Mouse (Mus musculus): ENCODE measurements around the gene Smok2a. TPM values are rescaled to one million over a fixed set of nuclear protein-coding genes. Genes with fewer than 3 reads are reported as not detected.
A peak's percentile ranks its signal among the peaks of the same experiment; 100 is the strongest.
"Not testable (repeated sequence)": the region's sequence is repeated elsewhere in the genome, so short reads cannot be mapped to it uniquely, and the experiment has no call there.

Smok2a gene
- polyA plus RNA-seq, 1 experiment from 2014 or later, result not detected

- not testable (repeated sequence) for H3K36me3 ChIP-seq (replicated peaks; ENCODE audit: insufficient read depth, low read length); ATAC-seq; H3K4me3 ChIP-seq (ENCODE audit: low read depth, low read length); H3K4me1 ChIP-seq (ENCODE audit: insufficient read depth); H3K9ac ChIP-seq (replicated peaks); H3K27ac ChIP-seq (ENCODE audit: low read depth); H3K4me2 ChIP-seq (ENCODE audit: low read depth, low read length); H3K27me3 ChIP-seq (ENCODE audit: insufficient read depth, low read length); H3K9me3 ChIP-seq (ENCODE audit: low read length)
- 50% methylated on average over 5 of the region's 6 CpGs for WGBS (ENCODE audit: insufficient replicate concordance)
- peak; percentile 14 for DNase-seq
Measured at GRCm38 (mm10) chr17:13187621-13188020, 33.4 kb upstream of the Smok2a start.

DNA sequence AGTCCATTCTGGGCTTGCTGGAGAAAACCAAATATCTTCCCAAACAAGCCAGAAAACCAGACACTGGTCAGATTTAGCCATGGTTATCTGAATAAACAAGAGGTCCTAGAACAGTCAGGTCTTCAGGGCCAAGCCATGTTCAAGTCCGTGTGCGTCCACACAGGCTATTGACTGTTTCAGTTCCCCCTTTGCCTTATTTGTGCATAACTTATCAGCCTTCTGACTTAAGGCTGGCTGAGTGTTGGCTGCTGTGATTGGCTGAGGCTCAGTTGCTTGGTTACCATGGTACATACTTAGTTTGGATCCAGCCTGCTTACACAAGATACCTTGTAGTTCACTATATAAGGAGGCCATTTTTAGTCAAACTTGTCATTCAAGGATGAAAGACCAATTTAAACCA is 32.1 kb upstream of the Smok2a start:
- H3K9ac ChIP-seq (replicated peaks); DNase-seq; H3K27me3 ChIP-seq (ENCODE audit: insufficient read depth, low read length); H3K9me3 ChIP-seq (ENCODE audit: low read length); H3K27ac ChIP-seq (ENCODE audit: low read depth); H3K4me2 ChIP-seq (ENCODE audit: low read depth, low read length); H3K36me3 ChIP-seq (replicated peaks; ENCODE audit: insufficient read depth, low read length); H3K4me1 ChIP-seq (ENCODE audit: insufficient read depth); ATAC-seq; H3K4me3 ChIP-seq (ENCODE audit: low read depth, low read length): not testable (repeated sequence)
- WGBS (ENCODE audit: insufficient replicate concordance), result 69% methylated on average over 2 of the region's 2 CpGs

- not testable (repeated sequence) for DNase-seq; H3K4me1 ChIP-seq (ENCODE audit: insufficient read depth); H3K9me3 ChIP-seq (ENCODE audit: low read length); H3K36me3 ChIP-seq (replicated peaks; ENCODE audit: insufficient read depth, low read length); H3K9ac ChIP-seq (replicated peaks); H3K4me2 ChIP-seq (ENCODE audit: low read depth, low read length); ATAC-seq; H3K27ac ChIP-seq (ENCODE audit: low read depth); H3K4me3 ChIP-seq (ENCODE audit: low read depth, low read length); H3K27me3 ChIP-seq (ENCODE audit: insufficient read depth, low read length)
- 70% methylated on average over 10 of the region's 10 CpGs for WGBS (ENCODE audit: insufficient replicate concordance)
Measured at GRCm38 (mm10) chr17:13190836-13191583, 30.0 kb upstream of the Smok2a start.

DNA sequence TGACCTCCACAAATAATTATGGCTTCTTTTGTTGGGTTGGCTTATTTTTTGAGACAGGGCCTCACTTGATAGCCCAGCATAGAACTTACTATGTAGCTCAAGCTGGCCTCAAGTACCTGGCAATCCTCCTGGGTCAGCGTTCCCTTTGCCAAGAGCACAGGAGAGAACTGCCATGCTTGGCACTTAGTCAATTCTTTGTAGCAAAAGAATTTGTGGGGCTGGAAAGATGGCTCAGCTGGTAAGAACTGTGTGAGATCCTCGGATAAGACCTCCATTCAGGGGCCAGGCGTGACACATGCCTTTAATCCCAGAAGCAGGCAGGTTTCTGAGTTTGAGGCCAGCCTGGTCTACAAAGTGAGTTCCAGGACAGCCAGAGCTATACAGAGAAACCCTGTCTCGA is 24.5 kb upstream of the Smok2a start:
- not testable (repeated sequence) for DNase-seq; ATAC-seq; H3K27ac ChIP-seq (ENCODE audit: low read depth); H3K4me3 ChIP-seq (ENCODE audit: low read depth, low read length); H3K9ac ChIP-seq (replicated peaks); H3K4me2 ChIP-seq (ENCODE audit: low read depth, low read length); H3K27me3 ChIP-seq (ENCODE audit: insufficient read depth, low read length); H3K4me1 ChIP-seq (ENCODE audit: insufficient read depth); H3K36me3 ChIP-seq (replicated peaks; ENCODE audit: insufficient read depth, low read length)
- peaks cover 12% of the 10 kb centered on the region for H3K9me3 ChIP-seq (ENCODE audit: low read length)
- WGBS (ENCODE audit: insufficient replicate concordance), result 57% methylated on average over 4 of the region's 4 CpGs

DNA sequence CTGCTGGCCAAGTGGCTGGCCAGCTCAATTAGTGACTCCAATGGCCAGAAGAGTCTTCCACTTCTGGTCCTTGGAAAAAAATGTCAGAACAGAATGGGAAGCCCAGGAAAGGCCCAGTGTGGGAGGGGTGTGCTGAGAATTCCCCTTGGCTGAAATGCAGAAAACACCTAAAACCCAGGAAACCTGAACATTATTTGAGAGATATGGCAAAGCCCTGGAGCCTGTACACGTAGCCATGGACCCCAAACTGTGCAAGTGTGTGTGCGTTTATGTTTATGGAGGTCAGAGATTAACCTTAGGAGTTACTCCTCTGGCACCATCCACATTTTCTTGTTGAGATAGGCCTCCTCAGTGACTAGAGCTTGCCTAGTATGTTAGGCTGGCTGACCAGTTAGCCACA is 22.2 kb upstream of the Smok2a start:
- WGBS (ENCODE audit: insufficient replicate concordance), result 63% methylated on average over 2 of the region's 2 CpGs
- ATAC-seq; DNase-seq; H3K27me3 ChIP-seq (ENCODE audit: insufficient read depth, low read length); H3K36me3 ChIP-seq (replicated peaks; ENCODE audit: insufficient read depth, low read length); H3K4me3 ChIP-seq (ENCODE audit: low read depth, low read length); H3K9ac ChIP-seq (replicated peaks); H3K27ac ChIP-seq (ENCODE audit: low read depth); H3K4me2 ChIP-seq (ENCODE audit: low read depth, low read length); H3K4me1 ChIP-seq (ENCODE audit: insufficient read depth): not testable (repeated sequence)
- H3K9me3 ChIP-seq (ENCODE audit: low read length), result peaks cover 12% of the 10 kb centered on the region

- not testable (repeated sequence) for H3K36me3 ChIP-seq (replicated peaks; ENCODE audit: insufficient read depth, low read length); H3K4me2 ChIP-seq (ENCODE audit: low read depth, low read length); H3K27ac ChIP-seq (ENCODE audit: low read depth); H3K4me3 ChIP-seq (ENCODE audit: low read depth, low read length); H3K27me3 ChIP-seq (ENCODE audit: insufficient read depth, low read length); ATAC-seq; H3K9ac ChIP-seq (replicated peaks); DNase-seq; H3K4me1 ChIP-seq (ENCODE audit: insufficient read depth)
- WGBS (ENCODE audit: insufficient replicate concordance), result 74% methylated on average over 8 of the region's 9 CpGs
- H3K9me3 ChIP-seq (ENCODE audit: low read length), result peaks cover 12% of the 10 kb centered on the region
Measured at GRCm38 (mm10) chr17:13199880-13200409, 21.0 kb upstream of the Smok2a start.

DNA sequence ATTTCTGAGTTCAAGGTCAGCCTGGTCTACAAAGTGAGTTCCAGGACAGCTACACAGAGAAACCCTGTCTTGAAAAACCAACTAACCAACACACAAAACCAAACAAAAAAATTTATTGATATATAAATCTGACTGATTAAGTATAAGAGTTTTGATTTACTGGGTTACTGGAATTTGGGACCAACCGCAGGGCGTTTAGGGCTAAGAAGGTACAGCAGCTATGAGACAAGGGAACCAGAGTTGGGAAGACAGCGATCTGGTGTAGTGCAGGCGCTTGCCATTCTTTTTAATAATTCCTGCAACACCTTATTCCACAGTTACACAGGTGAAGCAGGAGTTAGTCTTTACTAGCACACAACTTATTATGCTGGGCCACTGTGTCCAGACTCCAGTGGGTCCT is 19.4 kb upstream of the Smok2a start:
- not testable (repeated sequence) for H3K36me3 ChIP-seq (replicated peaks; ENCODE audit: insufficient read depth, low read length); H3K4me2 ChIP-seq (ENCODE audit: low read depth, low read length); H3K9me3 ChIP-seq (ENCODE audit: low read length); H3K9ac ChIP-seq (replicated peaks); H3K27me3 ChIP-seq (ENCODE audit: insufficient read depth, low read length); DNase-seq; H3K27ac ChIP-seq (ENCODE audit: low read depth); ATAC-seq; H3K4me1 ChIP-seq (ENCODE audit: insufficient read depth); H3K4me3 ChIP-seq (ENCODE audit: low read depth, low read length)
- 69% methylated on average over 4 of the region's 4 CpGs for WGBS (ENCODE audit: insufficient replicate concordance)

GRCm38 (mm10) chr17:13202453-13203107 is 18.4 kb upstream of the Smok2a start:
- DNase-seq; H3K36me3 ChIP-seq (replicated peaks; ENCODE audit: insufficient read depth, low read length); H3K27me3 ChIP-seq (ENCODE audit: insufficient read depth, low read length); ATAC-seq; H3K27ac ChIP-seq (ENCODE audit: low read depth); H3K9ac ChIP-seq (replicated peaks); H3K4me3 ChIP-seq (ENCODE audit: low read depth, low read length); H3K4me1 ChIP-seq (ENCODE audit: insufficient read depth); H3K4me2 ChIP-seq (ENCODE audit: low read depth, low read length): not testable (repeated sequence)
- H3K9me3 ChIP-seq (ENCODE audit: low read length), result peaks cover 15% of the 10 kb centered on the region
- 78% methylated on average over 2 of the region's 3 CpGs for WGBS (ENCODE audit: insufficient replicate concordance)

GRCm38 (mm10) chr17:13205247-13205646 is 15.7 kb upstream of the Smok2a start:
- H3K9ac ChIP-seq (replicated peaks); ATAC-seq; DNase-seq; H3K27ac ChIP-seq (ENCODE audit: low read depth); H3K4me1 ChIP-seq (ENCODE audit: insufficient read depth); H3K36me3 ChIP-seq (replicated peaks; ENCODE audit: insufficient read depth, low read length); H3K4me2 ChIP-seq (ENCODE audit: low read depth, low read length); H3K27me3 ChIP-seq (ENCODE audit: insufficient read depth, low read length); H3K4me3 ChIP-seq (ENCODE audit: low read depth, low read length): not testable (repeated sequence)
- WGBS (ENCODE audit: insufficient replicate concordance), result 75% methylated on average over 1 of the region's 1 CpGs
- H3K9me3 ChIP-seq (ENCODE audit: low read length), result peaks cover 18% of the 10 kb centered on the region
